Mouse (Mus musculus): ENCODE data around the gene Cmah. TPM values are rescaled to one million over a fixed set of nuclear protein-coding genes. Genes with fewer than 3 reads are reported as not detected.

Gene Cmah
- total RNA-seq (2015) = 0.56 and 2.3 TPM in 2 replicates
- total RNA-seq (2017) = 0.71 and 1.3 TPM in 2 replicates

GRCm38 (mm10) chr13:24327201-24327600 lies at the start of gene Cmah:
Gene Cmah, plus strand, starts transcription at chr13:24327404.
- ATAC-seq (replicated peaks; ENCODE audit: poor library complexity) = no peak

GRCm38 (mm10) chr13:24279407-24279761 lies 47.8 kb upstream of the Cmah start:
- ATAC-seq (replicated peaks; ENCODE audit: poor library complexity) = no peak

GRCm38 (mm10) chr13:24279762-24280438 lies 47.3 kb upstream of the Cmah start:
- no peak for ATAC-seq (replicated peaks; ENCODE audit: poor library complexity)

- peak; percentile 92 for ATAC-seq (replicated peaks; ENCODE audit: poor library complexity)
These were observed 46.5 kb upstream of the Cmah start, which contains the start of gene Carmil1 for GRCm38 (mm10) chr13:24280439-24281431. Gene Carmil1, minus strand, starts transcription at chr13:24280795.

GRCm38 (mm10) chr13:24287381-24287780 lies 39.8 kb upstream of the Cmah start:
- ATAC-seq (replicated peaks; ENCODE audit: poor library complexity) = no peak

- peak; percentile 88 for ATAC-seq (replicated peaks; ENCODE audit: poor library complexity)
These were observed 30.0 kb upstream of the Cmah start for GRCm38 (mm10) chr13:24297252-24297651.

GRCm38 (mm10) chr13:24305486-24305885 lies 21.7 kb upstream of the Cmah start:
- ATAC-seq (replicated peaks; ENCODE audit: poor library complexity) = no peak

- no peak for ATAC-seq (replicated peaks; ENCODE audit: poor library complexity)
These were observed 21.0 kb upstream of the Cmah start for GRCm38 (mm10) chr13:24306248-24306647.

- ATAC-seq (replicated peaks; ENCODE audit: poor library complexity) = peak; percentile 88
These were observed 15.9 kb upstream of the Cmah start for GRCm38 (mm10) chr13:24311011-24311940.

- peak; percentile 44; the same call in 1 of the 2 replicates for ATAC-seq (replicated peaks; ENCODE audit: poor library complexity)
These were observed 10.6 kb upstream of the Cmah start for GRCm38 (mm10) chr13:24316563-24316962.

- peak; percentile 88 for ATAC-seq (replicated peaks; ENCODE audit: poor library complexity)
These were observed 8.6 kb upstream of the Cmah start for GRCm38 (mm10) chr13:24318618-24319017.

GRCm38 (mm10) chr13:24321313-24321712 lies 5.9 kb upstream of the Cmah start:
- ATAC-seq (replicated peaks; ENCODE audit: poor library complexity) = no peak

- 0 out of 2 replicates have a peak, but pooled peaks have one; percentile 34 for ATAC-seq (replicated peaks; ENCODE audit: poor library complexity)
These were observed 1.0 kb downstream of the Cmah start for GRCm38 (mm10) chr13:24328036-24328817.

- ATAC-seq (replicated peaks; ENCODE audit: poor library complexity) = no peak
These were observed 2.9 kb downstream of the Cmah start for GRCm38 (mm10) chr13:24330128-24330527.

- no peak for ATAC-seq (replicated peaks; ENCODE audit: poor library complexity)
These were observed 3.8 kb downstream of the Cmah start for GRCm38 (mm10) chr13:24330836-24331523.

- ATAC-seq (replicated peaks; ENCODE audit: poor library complexity) = no peak
These were observed 5.3 kb downstream of the Cmah start for GRCm38 (mm10) chr13:24332537-24332936.

GRCm38 (mm10) chr13:24336818-24337217 lies 9.6 kb downstream of the Cmah start:
- ATAC-seq (replicated peaks; ENCODE audit: poor library complexity) = peak; percentile 49

GRCm38 (mm10) chr13:24337874-24338273 lies 10.7 kb downstream of the Cmah start:
- peak; percentile 61 for ATAC-seq (replicated peaks; ENCODE audit: poor library complexity)

- ATAC-seq (replicated peaks; ENCODE audit: poor library complexity) = peak; percentile 84
These were observed 11.2 kb downstream of the Cmah start for GRCm38 (mm10) chr13:24338343-24338861.

Data from megakaryocyte progenitor cell, adult 5-6 weeks (primary cell).